ENCODE assay signal across 8 mouse cellular contexts in the genomic region with DNA sequence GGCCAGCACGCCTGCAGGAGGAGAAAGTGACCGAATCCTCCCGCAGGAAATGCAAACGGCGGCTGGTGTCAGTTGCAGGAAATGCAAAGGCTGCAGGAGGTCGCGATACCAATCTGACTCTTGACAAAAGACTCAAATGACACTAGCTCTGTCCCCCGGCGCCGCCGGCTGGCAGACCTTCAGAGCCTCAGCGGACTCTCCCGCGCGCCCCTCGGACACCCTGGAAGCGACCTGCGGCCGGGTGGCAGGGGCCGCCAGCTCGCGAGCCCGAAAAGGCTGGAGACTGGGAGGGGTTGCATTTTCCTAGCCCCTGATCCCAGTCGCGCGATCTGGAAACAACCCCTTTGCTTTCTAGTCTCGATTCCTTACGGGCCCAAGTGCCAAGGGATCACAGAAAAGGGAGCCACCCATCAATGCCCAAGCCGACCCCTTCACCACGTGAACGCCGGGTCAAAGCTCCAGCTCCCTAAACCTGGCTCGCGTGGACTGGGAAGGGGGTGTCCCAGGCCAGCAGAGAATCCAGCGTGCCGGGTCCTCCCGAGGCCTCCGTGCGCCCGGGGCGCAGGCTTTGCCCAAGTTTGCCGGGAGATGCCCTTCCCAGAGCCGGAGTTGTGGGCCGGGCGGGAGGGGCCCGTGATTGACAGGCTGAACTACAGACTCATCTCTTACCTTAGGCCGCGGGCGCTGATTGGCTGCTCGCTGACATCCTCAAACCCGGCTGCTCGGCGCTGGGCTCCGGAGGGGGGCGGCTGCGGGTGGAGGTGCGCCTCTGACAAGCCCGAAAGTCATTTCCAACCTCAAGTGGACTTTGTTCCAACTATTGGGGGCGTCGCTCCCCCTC. TPM values are rescaled to one million over a fixed set of nuclear protein-coding genes. Genes with fewer than 3 reads are reported as not detected.
DNase-seq lines count a peak whose midpoint lies in the region; ATAC-seq and TF ChIP-seq lines count a peak whose summit lies in the region.

TSS of gene Wnt3 (plus strand) at position 764 of the 841 bp plus-strand sequence.

- H3K36me3 ChIP-seq in heart, postnatal 0 days (replicated peaks; ENCODE audit: control insufficient read depth, insufficient read depth, low read length): no peaks in the 10 kb centered on the region
- no peaks in the 10 kb centered on the region for H3K36me3 ChIP-seq in forebrain, embryonic 14.5 days (ENCODE audit: control insufficient read depth, insufficient read depth, low read length)
- H3K36me3 ChIP-seq in liver, embryonic 15.5 days (replicated peaks): no peaks in the 10 kb centered on the region

- H3K9ac ChIP-seq in heart, postnatal 0 days (replicated peaks; ENCODE audit: low read depth, low read length): no peak within 1 kb of the TSS
- peak within 1 kb of the TSS; percentile 50 for H3K9ac ChIP-seq in forebrain, embryonic 14.5 days (ENCODE audit: low read length)
- no peak within 1 kb of the TSS for H3K9ac ChIP-seq in liver, embryonic 15.5 days

- peak within 1 kb of the TSS; percentile 36 for H3K4me2 ChIP-seq in heart, postnatal 0 days (ENCODE audit: low read depth, low read length)
- H3K4me2 ChIP-seq in forebrain, embryonic 14.5 days (ENCODE audit: low read length): peak within 1 kb of the TSS; percentile 60
- peak within 1 kb of the TSS; percentile 36 for H3K4me2 ChIP-seq in liver, embryonic 15.5 days

- peak within 1 kb of the TSS; percentile 22 for H3K4me3 ChIP-seq in heart, postnatal 0 days (ENCODE audit: low read depth, low read length)
- peak within 1 kb of the TSS; percentile 31 for H3K4me3 ChIP-seq in forebrain, embryonic 14.5 days (ENCODE audit: low read depth, low read length)
- peak within 1 kb of the TSS; percentile 14; the same call in 1 of the 2 replicates for H3K4me3 ChIP-seq in liver, embryonic 15.5 days (replicated peaks)

- TF ChIP-seq EP300 in heart, postnatal 0 days (IDR thresholded peaks at IDR 0.05; ENCODE audit: low read depth): no peak

- WGBS in heart, postnatal 0 days: under 1% methylated on average over 56 of the region's 60 CpGs
- under 1% methylated on average over 60 of the region's 60 CpGs for WGBS in forebrain, embryonic 14.5 days
- WGBS in liver, embryonic 15.5 days (ENCODE audit: insufficient replicate concordance): 2% methylated on average over 60 of the region's 60 CpGs

- ATAC-seq in heart, postnatal 0 days (ENCODE audit: insufficient read depth, low read depth): no peak
- ATAC-seq in forebrain, embryonic 14.5 days: peak; percentile 72; the same call in 1 of the 2 replicates
- no peak for ATAC-seq in liver, embryonic 15.5 days (ENCODE audit: insufficient read depth)
- no peak for ATAC-seq in erythroid progenitor cell, adult 5-6 weeks (replicated peaks; ENCODE audit: low FRiP score, poor library complexity, severe bottlenecking)

- no peaks in the 10 kb centered on the region for H3K9me3 ChIP-seq in heart, postnatal 0 days (replicated peaks; ENCODE audit: control insufficient read depth, low read length)
- no peaks in the 10 kb centered on the region for H3K9me3 ChIP-seq in forebrain, embryonic 14.5 days (replicated peaks; ENCODE audit: control insufficient read depth, low read length)
- H3K9me3 ChIP-seq in liver, embryonic 15.5 days (replicated peaks): no peaks in the 10 kb centered on the region

- peaks cover 99% of the 10 kb centered on the region for H3K27me3 ChIP-seq in heart, postnatal 0 days (ENCODE audit: control insufficient read depth, insufficient read depth, low read length)
- H3K27me3 ChIP-seq in forebrain, embryonic 14.5 days (replicated peaks; ENCODE audit: control insufficient read depth, insufficient read depth, low read length): peaks cover 81% of the 10 kb centered on the region
- peaks cover 97% of the 10 kb centered on the region for H3K27me3 ChIP-seq in liver, embryonic 15.5 days

- no peak for TF ChIP-seq CTCF in heart, postnatal 0 days (IDR thresholded peaks at IDR 0.05; ENCODE audit: low read depth)

- H3K27ac ChIP-seq in heart, postnatal 0 days (ENCODE audit: low read depth): no peak within 1 kb of the TSS
- H3K27ac ChIP-seq in forebrain, embryonic 14.5 days (ENCODE audit: low read depth, low read length): no peak within 1 kb of the TSS
- H3K27ac ChIP-seq in liver, embryonic 15.5 days (replicated peaks): no peak within 1 kb of the TSS

- no peak for DNase-seq in heart, postnatal 0 days (ENCODE audit: low spot score)
- no peak for DNase-seq in heart, postnatal 4 days
- peak; percentile 57 for DNase-seq in brain, adult 2 months (ENCODE audit: low read depth, low spot score)
- DNase-seq in forebrain, embryonic 14.5 days (ENCODE audit: low spot score): peak; percentile 59
- peak; percentile 9 for DNase-seq in thymus, postnatal 0 days (ENCODE audit: low spot score)
- DNase-seq in layer of hippocampus, postnatal 10 days (ENCODE audit: low spot score in 2 of 2): no peak

- no peaks in the 10 kb centered on the region for H3K4me1 ChIP-seq in heart, postnatal 0 days (ENCODE audit: control insufficient read depth, insufficient read depth)
- H3K4me1 ChIP-seq in forebrain, embryonic 14.5 days (ENCODE audit: control insufficient read depth, insufficient read depth, low read length): 0 out of 2 replicates have a peak, but pooled peaks cover 7% of the 10 kb centered on the region
- H3K4me1 ChIP-seq in liver, embryonic 15.5 days (replicated peaks): no peaks in the 10 kb centered on the region

RNA-seq across cellular contexts. Expression of gene Wnt3, which starts in this region (rescaled TPM):
- not detected in 2 replicates for total RNA-seq in heart, postnatal 0 days (2014; rRNA removed; ENCODE audit: low replicate concordance)
- not detected in 2 replicates for polyA plus RNA-seq in heart, postnatal 0 days (2015; fragmentation: Nextera tagmentation; extraction: Ambion mirVana)
- not detected for total RNA-seq in heart, postnatal 4 days (2021)
- 5.7 and 6.6 TPM in 2 replicates for polyA plus RNA-seq in forebrain, embryonic 14.5 days (2014; fragmentation: Nextera tagmentation; extraction: Ambion mirVana)
- not detected in 2 replicates for polyA plus RNA-seq in liver, embryonic 15.5 days (2015; fragmentation: Nextera tagmentation; extraction: Ambion mirVana)
- polyA plus RNA-seq in thymus, postnatal 0 days (2015; fragmentation: Nextera tagmentation; extraction: Ambion mirVana): 0.13 and 0.17 TPM in 2 replicates
- total RNA-seq in layer of hippocampus, postnatal 10 days (2021): 1 to 10 TPM; 1.1 to 1.8 TPM
- not detected in 2 replicates for total RNA-seq in erythroid progenitor cell, adult 5-6 weeks (2015; ENCODE audit: low replicate concordance)
- total RNA-seq in erythroid progenitor cell, adult 5-6 weeks (2017; ENCODE audit: low replicate concordance): not detected in 2 replicates

Comparison
In these comparisons a context has a peak if more than half of its experiments do, and no peak if none do; other contexts are left out.
1. Peak in DNase-seq in thymus, postnatal 0 days; RNA of the gene not detected or under 1 TPM.
2. DNase-seq: peak in brain, adult 2 months (single experiment) and forebrain, embryonic 14.5 days (single experiment); none in heart, postnatal 0 days (single experiment), heart, postnatal 4 days (single experiment) and layer of hippocampus, postnatal 10 days (0 of 2).
3. Peak in every context shown above with its lines, with median percentiles within 50 percentile points of each other: H3K4me2 ChIP-seq and H3K4me3 ChIP-seq.